Mouse (Mus musculus): ENCODE results near the gene Htr3a.

- TF ChIP-seq CTCF (IDR thresholded peaks at IDR 0.05; ENCODE audit: low read depth, low read length), result no peak
- no peak for TF ChIP-seq EP300 (IDR thresholded peaks at IDR 0.05; ENCODE audit: insufficient read depth, low read depth, low read length)
- no peak for TF ChIP-seq POLR2A (IDR thresholded peaks at IDR 0.05; ENCODE audit: insufficient read depth, low read length)
These were observed 12.3 kb downstream of the Htr3a start for GRCm38 (mm10) chr9:48898551-48898950.
